Mouse (Mus musculus): Measurements from ENCODE around the gene Sbk3.

GRCm38 (mm10) chr7:5015118-5016001, 44.4 kb upstream of the Sbk3 start, which contains the start of gene Gm44973:
- TF ChIP-seq CTCF (IDR thresholded peaks at IDR 0.05; ENCODE audit: low read depth) (no peak), EP300 (IDR thresholded peaks at IDR 0.05; ENCODE audit: low read depth) (no peak)

All from heart, postnatal 0 days (tissue).